Mouse (Mus musculus): Measurements from ENCODE around the gene Slc7a10. TPM values are rescaled to one million over a fixed set of nuclear protein-coding genes. Genes with fewer than 3 reads are reported as not detected.

Slc7a10 gene
- polyA plus RNA-seq, 1 experiment, result not detected

GRCm38 (mm10) chr7:35191276-35191675 is 5.1 kb downstream of the Slc7a10 start:
- TF ChIP-seq TAL1 (IDR thresholded peaks at IDR 0.05; ENCODE audit: low read length) (no peak), GATA1 (IDR thresholded peaks at IDR 0.05; ENCODE audit: low read length) (no peak)
- H3K4me1 ChIP-seq (ENCODE audit: control insufficient read depth), result no peaks in the 10 kb centered on the region
- H3K27me3 ChIP-seq (ENCODE audit: control insufficient read depth), result peaks cover 18% of the 10 kb centered on the region
- H3K4me3 ChIP-seq (replicated peaks), result no peak overlapping the region
- no peaks in the 10 kb centered on the region for H3K36me3 ChIP-seq (ENCODE audit: control insufficient read depth)
- no peaks in the 10 kb centered on the region for H3K9me3 ChIP-seq (ENCODE audit: control insufficient read depth, low read length)

GRCm38 (mm10) chr7:35197022-35197421 is 10.8 kb downstream of the Slc7a10 start:
- no peaks in the 10 kb centered on the region for H3K27me3 ChIP-seq (ENCODE audit: control insufficient read depth)
- H3K4me1 ChIP-seq (ENCODE audit: control insufficient read depth), result no peaks in the 10 kb centered on the region
- no peaks in the 10 kb centered on the region for H3K36me3 ChIP-seq (ENCODE audit: control insufficient read depth)
- no peaks in the 10 kb centered on the region for H3K9me3 ChIP-seq (ENCODE audit: control insufficient read depth, low read length)
- TF ChIP-seq GATA1 (IDR thresholded peaks at IDR 0.05; ENCODE audit: low read length) (no peak), TAL1 (IDR thresholded peaks at IDR 0.05; ENCODE audit: low read length) (no peak)
- H3K4me3 ChIP-seq (replicated peaks), result no peak overlapping the region

GRCm38 (mm10) chr7:35198981-35199754 is 13.0 kb downstream of the Slc7a10 start:
- no peaks in the 10 kb centered on the region; the same call in 1 of the 2 replicates for H3K36me3 ChIP-seq (ENCODE audit: control insufficient read depth)
- TF ChIP-seq GATA1 (IDR thresholded peaks at IDR 0.05; ENCODE audit: low read length) (no peak), TAL1 (IDR thresholded peaks at IDR 0.05; ENCODE audit: low read length) (no peak)
- no peak overlapping the region for H3K4me3 ChIP-seq (replicated peaks)
- H3K27me3 ChIP-seq (ENCODE audit: control insufficient read depth), result no peaks in the 10 kb centered on the region
- H3K9me3 ChIP-seq (ENCODE audit: control insufficient read depth, low read length), result peaks cover 2% of the 10 kb centered on the region; the same call in 1 of the 2 replicates
- H3K4me1 ChIP-seq (ENCODE audit: control insufficient read depth), result no peaks in the 10 kb centered on the region

GRCm38 (mm10) chr7:35199755-35200154 is 13.6 kb downstream of the Slc7a10 start:
- no peaks in the 10 kb centered on the region for H3K27me3 ChIP-seq (ENCODE audit: control insufficient read depth)
- no peaks in the 10 kb centered on the region for H3K4me1 ChIP-seq (ENCODE audit: control insufficient read depth)
- no peaks in the 10 kb centered on the region; the same call in 1 of the 2 replicates for H3K36me3 ChIP-seq (ENCODE audit: control insufficient read depth)
- no peak overlapping the region for H3K4me3 ChIP-seq (replicated peaks)
- no peak for TF ChIP-seq TAL1 (IDR thresholded peaks at IDR 0.05; ENCODE audit: low read length)
- peaks cover 2% of the 10 kb centered on the region; the same call in 1 of the 2 replicates for H3K9me3 ChIP-seq (ENCODE audit: control insufficient read depth, low read length)

GRCm38 (mm10) chr7:35211791-35212190 is 25.6 kb downstream of the Slc7a10 start:
- no peak overlapping the region for H3K4me3 ChIP-seq (replicated peaks)
- TF ChIP-seq GATA1 (IDR thresholded peaks at IDR 0.05; ENCODE audit: low read length), result no peak
- no peak for TF ChIP-seq TAL1 (IDR thresholded peaks at IDR 0.05; ENCODE audit: low read length)
- no peaks in the 10 kb centered on the region for H3K4me1 ChIP-seq (ENCODE audit: control insufficient read depth)
- H3K36me3 ChIP-seq (ENCODE audit: control insufficient read depth), result no peaks in the 10 kb centered on the region
- H3K27me3 ChIP-seq (ENCODE audit: control insufficient read depth), result peaks cover 34% of the 10 kb centered on the region
- no peaks in the 10 kb centered on the region for H3K9me3 ChIP-seq (ENCODE audit: control insufficient read depth, low read length)

- H3K4me1 ChIP-seq (ENCODE audit: control insufficient read depth), result no peaks in the 10 kb centered on the region
- H3K4me3 ChIP-seq (replicated peaks), result peak overlapping the region; percentile 31
- TF ChIP-seq GATA1 (IDR thresholded peaks at IDR 0.05; ENCODE audit: low read length), result no peak
- no peak for TF ChIP-seq TAL1 (IDR thresholded peaks at IDR 0.05; ENCODE audit: low read length)
- H3K27me3 ChIP-seq (ENCODE audit: control insufficient read depth), result peaks cover 34% of the 10 kb centered on the region
- no peaks in the 10 kb centered on the region for H3K36me3 ChIP-seq (ENCODE audit: control insufficient read depth)
- H3K9me3 ChIP-seq (ENCODE audit: control insufficient read depth, low read length), result no peaks in the 10 kb centered on the region
These were observed 28.4 kb downstream of the Slc7a10 start for GRCm38 (mm10) chr7:35214442-35215222.

- no peaks in the 10 kb centered on the region for H3K4me1 ChIP-seq (ENCODE audit: control insufficient read depth)
- peaks cover 34% of the 10 kb centered on the region for H3K27me3 ChIP-seq (ENCODE audit: control insufficient read depth)
- H3K4me3 ChIP-seq (replicated peaks), result peak within 1 kb of the TSS; percentile 31
- no peaks in the 10 kb centered on the region for H3K36me3 ChIP-seq (ENCODE audit: control insufficient read depth)
- TF ChIP-seq GATA1 (IDR thresholded peaks at IDR 0.05; ENCODE audit: low read length), result no peak
- no peak for TF ChIP-seq TAL1 (IDR thresholded peaks at IDR 0.05; ENCODE audit: low read length)
- H3K9me3 ChIP-seq (ENCODE audit: control insufficient read depth, low read length), result no peaks in the 10 kb centered on the region
These were observed 29.0 kb downstream of the Slc7a10 start, which contains the start of gene Lrp3 for GRCm38 (mm10) chr7:35215225-35215624. TSS of gene Lrp3 (minus strand) at chr7:35215498.

GRCm38 (mm10) chr7:35215731-35216130 is 29.5 kb downstream of the Slc7a10 start:
- Histone ChIP-seq H3K4me1 (ENCODE audit: control insufficient read depth) (no peaks in the 10 kb centered on the region), H3K9me3 (ENCODE audit: control insufficient read depth, low read length) (no peaks in the 10 kb centered on the region), H3K27me3 (ENCODE audit: control insufficient read depth) (peaks cover 34% of the 10 kb centered on the region), H3K4me3 (replicated peaks) (no peak overlapping the region), H3K36me3 (ENCODE audit: control insufficient read depth) (no peaks in the 10 kb centered on the region)
- TF ChIP-seq TAL1 (IDR thresholded peaks at IDR 0.05; ENCODE audit: low read length) (no peak), GATA1 (IDR thresholded peaks at IDR 0.05; ENCODE audit: low read length) (no peak)

- H3K36me3 ChIP-seq (ENCODE audit: control insufficient read depth), result no peaks in the 10 kb centered on the region
- H3K9me3 ChIP-seq (ENCODE audit: control insufficient read depth, low read length), result no peaks in the 10 kb centered on the region
- peaks cover 7% of the 10 kb centered on the region for H3K27me3 ChIP-seq (ENCODE audit: control insufficient read depth)
- no peak overlapping the region for H3K4me3 ChIP-seq (replicated peaks)
- no peaks in the 10 kb centered on the region for H3K4me1 ChIP-seq (ENCODE audit: control insufficient read depth)
- TF ChIP-seq TAL1 (IDR thresholded peaks at IDR 0.05; ENCODE audit: low read length) (no peak), GATA1 (IDR thresholded peaks at IDR 0.05; ENCODE audit: low read length) (no peak)
These were observed 34.6 kb downstream of the Slc7a10 start for GRCm38 (mm10) chr7:35220694-35221365.
